Mouse (Mus musculus) brown adipose tissue, adult 24 weeks (tissue): Measurements from ENCODE around the gene Tomm6. TPM values are rescaled to one million over a fixed set of nuclear protein-coding genes. Genes with fewer than 3 reads are reported as not detected.

Experiments used
- H3K27ac ChIP-seq: fragments of 200-500 bp; replicated peaks from 2 replicates; pipeline ENCODE4 v1.5.1; 2012; ENCODE audit warnings: low read depth, mild to moderate bottlenecking, low read length
- H3K4me1 ChIP-seq: fragments of 200-500 bp; 2 replicates; pipeline ENCODE4 v1.6.1; 2012; ENCODE audit warnings: low read length, mixed read lengths; ENCODE audit not compliant: control insufficient read depth, insufficient read depth, insufficient read length
- H3K4me3 ChIP-seq: fragments of 200-500 bp; 2 replicates; pipeline ENCODE4 v1.5.1; 2012; ENCODE audit warnings: low read depth, mild to moderate bottlenecking, low read length, moderate library complexity; ENCODE audit not compliant: insufficient read depth
- polyA plus RNA-seq: library from polyadenylated mRNA; stranded (reverse); fragments of >200 nt; gene quantifications from 2 replicates; pipeline ENCODE4 v1.2.4, GENCODE M21; 2012; ENCODE audit not compliant: missing spikeins, insufficient read depth, insufficient read length

Gene Tomm6
- 306 and 307 TPM in 2 replicates for polyA plus RNA-seq

DNA sequence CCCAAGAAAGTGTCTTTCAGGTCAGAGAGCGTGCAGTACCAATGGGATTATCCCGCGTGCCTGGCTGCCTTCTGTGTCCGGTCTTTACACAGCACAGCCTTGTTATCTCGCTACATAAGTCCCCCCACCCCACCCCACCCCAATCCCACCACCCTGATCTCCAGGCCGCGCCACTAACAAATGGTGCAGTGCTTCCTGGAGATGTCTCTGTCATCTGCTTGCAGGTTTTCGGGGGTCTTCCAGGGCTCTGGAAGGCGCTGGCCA, at the start of gene Tomm6:
Gene Tomm6, minus strand, starts transcription at position 43 of the 264 bp plus-strand sequence.
- H3K4me1 ChIP-seq: peaks cover 2% of the 10 kb centered on the region; the same call in 1 of the 2 replicates
- peak within 1 kb of the TSS; percentile 66 for H3K4me3 ChIP-seq
- peak within 1 kb of the TSS; percentile 73 for H3K27ac ChIP-seq

DNA sequence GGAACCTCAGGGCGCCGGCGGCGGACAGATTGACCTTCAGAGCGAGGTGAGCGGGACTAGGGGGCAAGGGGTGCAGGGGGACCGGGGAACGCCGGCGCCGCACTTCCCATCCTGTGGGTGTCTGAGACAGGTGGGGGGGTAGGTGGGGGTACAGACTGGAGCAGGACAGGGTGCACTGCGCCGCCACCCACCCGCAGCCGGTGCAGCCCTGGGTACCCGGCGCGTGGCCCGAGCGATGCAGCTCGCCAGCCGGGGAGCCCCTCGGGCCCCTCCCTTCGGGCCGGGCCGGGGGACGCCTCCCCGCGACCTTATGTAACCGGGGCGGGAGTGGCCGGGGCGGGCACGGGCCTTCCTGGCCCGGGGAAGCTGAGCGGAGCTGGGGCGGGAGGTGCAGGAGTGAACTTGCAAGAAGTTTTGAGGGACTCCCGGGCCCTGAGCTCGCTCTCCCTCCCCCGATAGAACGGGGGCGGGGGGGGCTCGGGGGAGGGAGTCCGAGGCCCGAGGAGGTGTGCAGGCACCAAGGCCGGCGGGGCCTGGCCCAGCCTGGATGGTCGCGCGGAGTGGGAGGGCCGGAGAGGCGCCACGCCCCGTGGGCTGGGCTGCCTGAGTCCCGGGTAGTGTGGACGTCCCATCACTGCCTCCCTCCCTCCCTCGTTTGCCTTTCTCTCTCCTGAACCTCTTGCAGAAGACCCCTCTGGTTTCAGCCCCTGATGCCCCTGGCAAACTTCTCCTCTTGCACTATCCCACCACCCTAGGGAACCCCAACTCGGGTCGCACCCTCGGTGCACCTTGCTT, 49.3 kb upstream of the Tomm6 start:
- peak overlapping the region; percentile 88 for H3K27ac ChIP-seq
- H3K4me3 ChIP-seq: peak overlapping the region; percentile 85
- H3K4me1 ChIP-seq: peaks cover 20% of the 10 kb centered on the region

DNA sequence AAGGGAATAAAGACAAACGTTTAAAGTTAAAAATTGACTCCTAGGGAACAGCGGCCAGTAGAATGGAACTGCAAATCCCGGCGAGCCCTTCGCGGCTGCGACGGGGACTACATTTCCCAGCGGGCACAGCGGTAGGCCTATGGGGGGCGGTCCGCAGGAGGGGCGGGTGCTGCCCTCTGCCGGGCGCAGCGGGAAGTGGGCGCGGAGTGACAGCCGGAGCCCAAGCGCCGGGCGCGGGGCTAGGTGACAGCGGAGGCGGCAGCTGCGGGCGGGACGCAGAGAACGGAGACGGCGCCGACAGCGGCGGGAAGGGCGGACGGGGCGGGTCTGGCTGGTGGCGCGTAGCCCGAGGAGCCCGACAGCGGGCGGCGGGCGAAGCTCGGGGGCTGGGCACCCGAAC, 48.7 kb upstream of the Tomm6 start, which contains the start of gene Tfeb:
Gene Tfeb, plus strand, starts transcription at position 175 of the 400 bp plus-strand sequence.
- Histone ChIP-seq H3K4me1 (peaks cover 20% of the 10 kb centered on the region), H3K4me3 (peak within 1 kb of the TSS; percentile 85), H3K27ac (peak within 1 kb of the TSS; percentile 88)

DNA sequence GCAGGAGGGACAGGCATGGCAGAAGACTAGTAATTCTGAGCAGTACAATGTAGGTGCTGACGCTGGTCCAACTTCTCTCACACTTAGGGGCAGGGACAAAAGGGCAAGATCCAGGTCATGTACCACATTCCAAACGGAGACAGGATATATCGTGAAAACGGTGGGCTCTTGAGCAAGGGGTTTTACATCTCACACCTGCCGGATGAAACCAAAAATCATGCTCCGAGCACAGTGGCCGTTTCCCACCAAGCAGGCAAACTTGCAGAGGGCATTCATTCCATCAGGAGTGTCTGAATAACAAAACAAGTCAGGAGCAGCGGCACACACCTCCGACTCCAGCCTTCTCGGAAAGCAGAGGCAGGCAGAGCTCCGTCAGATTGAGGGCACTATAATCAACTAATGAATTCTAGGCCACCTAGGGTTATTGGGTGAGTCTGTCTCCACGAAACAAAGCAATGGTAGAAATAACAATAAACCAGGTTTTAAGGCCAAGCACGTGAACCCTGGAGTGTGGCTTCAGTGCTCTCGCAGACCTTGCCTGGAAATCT, 47.4 kb upstream of the Tomm6 start:
- Histone ChIP-seq H3K4me3 (no peak overlapping the region), H3K27ac (no peak overlapping the region), H3K4me1 (peaks cover 13% of the 10 kb centered on the region)

DNA sequence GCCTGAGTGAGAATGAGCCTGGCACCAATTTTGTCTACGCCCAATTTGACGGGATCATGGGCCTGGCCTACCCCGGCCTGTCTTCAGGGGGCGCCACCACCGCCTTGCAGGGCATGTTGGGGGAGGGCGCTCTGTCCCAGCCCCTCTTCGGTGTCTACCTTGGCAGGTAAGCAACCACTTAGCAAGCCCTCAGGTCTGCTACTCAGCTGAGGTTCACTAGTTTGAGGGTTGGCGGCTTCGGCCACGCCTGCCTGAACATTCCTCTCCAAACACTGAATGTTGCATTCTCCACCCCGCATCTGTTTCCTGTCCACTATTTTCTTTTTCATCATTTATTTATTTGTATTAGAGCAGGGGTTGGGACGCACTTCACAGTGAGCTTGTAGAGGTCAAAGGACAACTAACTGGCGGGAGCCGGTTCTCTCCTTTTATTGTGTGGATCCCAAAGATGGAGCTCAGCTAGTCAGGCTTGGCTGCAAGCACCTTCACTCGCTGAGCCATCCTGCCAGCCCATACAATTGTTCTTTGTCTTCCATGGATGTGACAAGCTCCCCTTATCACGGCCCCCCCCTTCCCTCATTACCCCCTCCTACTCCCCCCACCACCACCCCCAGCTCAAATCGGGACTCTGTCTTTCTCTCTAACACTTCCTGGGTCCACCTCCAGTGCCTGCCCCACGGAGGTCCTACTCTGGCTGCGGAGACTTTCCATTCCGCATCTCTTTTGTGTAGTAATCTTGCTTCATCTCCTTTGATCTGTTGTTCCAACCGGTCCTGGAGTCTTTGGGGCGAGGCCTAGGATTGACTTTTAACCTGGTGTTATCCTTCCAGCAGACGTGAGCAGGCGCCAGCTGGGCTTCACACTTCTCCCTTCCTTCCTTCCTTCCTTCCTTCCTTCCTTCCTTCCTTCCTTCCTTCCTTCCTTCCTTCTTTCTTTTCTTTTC, 42.7 kb upstream of the Tomm6 start:
- Histone ChIP-seq H3K4me3 (no peak overlapping the region), H3K27ac (no peak overlapping the region), H3K4me1 (no peaks in the 10 kb centered on the region)

DNA sequence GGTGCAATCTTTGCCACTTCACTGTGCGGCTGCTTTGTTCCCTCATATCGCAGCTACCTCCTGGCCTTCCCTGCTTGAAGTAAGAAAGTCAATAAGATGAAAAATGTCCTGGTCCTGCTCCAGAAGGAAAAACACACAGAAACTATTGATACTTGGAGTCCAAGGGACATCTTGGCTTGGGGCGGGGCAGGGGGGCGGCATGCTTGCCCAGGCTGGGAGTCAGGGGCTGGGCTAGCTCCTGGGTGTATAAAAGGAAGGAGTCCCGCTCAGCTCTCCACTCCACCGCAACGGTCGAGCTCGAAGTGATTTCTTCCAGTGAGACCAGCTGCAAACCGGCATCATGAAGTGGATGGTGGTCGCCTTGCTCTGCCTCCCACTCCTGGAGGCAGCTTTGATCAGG, 38.4 kb upstream of the Tomm6 start, which contains the start of gene Pgc:
Gene Pgc, plus strand, starts transcription at position 277 of the 400 bp plus-strand sequence.
- no peak within 1 kb of the TSS for H3K4me3 ChIP-seq
- no peaks in the 10 kb centered on the region for H3K4me1 ChIP-seq
- H3K27ac ChIP-seq: no peak within 1 kb of the TSS

DNA sequence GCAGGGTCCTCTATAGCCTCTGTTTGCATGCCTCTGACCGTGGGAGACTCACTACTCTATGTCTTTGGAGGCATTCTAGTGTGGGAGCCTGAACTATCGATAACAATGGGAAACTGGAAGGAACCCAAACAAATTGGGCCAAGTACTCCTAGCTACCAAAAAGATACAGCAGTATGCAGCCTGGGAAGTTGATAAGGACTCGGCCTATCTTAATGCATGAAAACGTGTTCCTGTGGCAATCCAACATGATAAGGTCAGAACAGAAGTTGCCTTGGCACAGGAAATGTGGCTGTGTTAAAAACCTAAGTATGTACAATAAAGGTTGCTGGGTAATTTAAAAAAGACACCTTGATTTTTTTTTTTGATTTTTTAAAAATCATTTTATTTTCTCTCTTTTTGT, 33.0 kb upstream of the Tomm6 start:
- Histone ChIP-seq H3K4me3 (no peak overlapping the region), H3K27ac (no peak overlapping the region), H3K4me1 (no peaks in the 10 kb centered on the region)

DNA sequence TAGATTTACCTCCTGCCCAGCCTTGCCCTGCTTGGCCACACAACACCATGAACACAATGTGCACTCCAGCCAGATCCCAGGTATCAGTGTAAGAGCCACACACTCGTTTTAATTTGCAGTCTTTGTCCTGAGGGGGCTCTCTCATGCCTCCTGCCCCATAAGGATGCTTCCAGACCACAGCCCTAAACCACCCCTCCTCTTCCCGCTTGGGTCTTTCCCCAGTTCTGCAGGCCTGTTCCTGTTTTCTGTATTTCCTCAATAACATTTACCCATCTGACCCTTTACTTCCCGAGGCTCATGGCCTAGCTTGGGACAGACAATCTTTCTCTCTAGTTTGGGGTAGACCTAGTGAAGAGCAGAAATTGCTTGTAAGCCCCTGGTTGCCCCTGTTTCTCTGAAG, 26.9 kb upstream of the Tomm6 start:
- Histone ChIP-seq H3K4me1 (no peaks in the 10 kb centered on the region), H3K4me3 (no peak overlapping the region), H3K27ac (no peak overlapping the region)

DNA sequence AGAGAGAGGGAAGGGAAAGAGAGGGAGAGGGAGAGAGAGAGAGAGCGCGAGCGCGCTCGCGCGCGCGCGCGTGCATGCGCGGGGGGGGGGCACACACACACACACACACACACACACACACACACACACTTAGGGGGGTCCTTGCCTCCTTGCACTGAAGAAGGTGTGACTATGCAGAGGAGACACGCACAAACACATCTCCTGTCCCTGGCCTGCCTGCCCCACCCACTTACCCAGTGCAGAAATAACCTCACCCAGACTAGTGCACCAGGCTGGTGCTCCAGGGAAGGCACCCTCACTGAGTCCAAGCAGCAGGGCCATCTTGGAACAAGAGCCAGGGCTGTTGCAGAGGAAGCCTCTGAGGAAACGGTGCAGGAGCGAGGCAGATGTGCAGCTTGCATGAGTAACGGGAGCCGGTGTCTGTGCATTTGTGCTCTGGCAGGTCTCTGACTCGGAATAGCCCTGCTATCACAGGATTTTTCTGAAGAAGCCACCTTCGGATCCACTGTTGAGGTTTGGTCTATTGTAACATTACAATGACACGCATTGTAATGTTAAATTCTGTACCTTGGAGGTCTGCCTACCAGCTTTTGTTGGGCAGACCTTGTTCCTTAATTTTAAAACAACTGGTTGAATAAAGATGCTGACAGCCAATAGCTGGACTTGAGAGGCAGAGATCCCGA, 24.8 kb upstream of the Tomm6 start:
- Histone ChIP-seq H3K27ac (no peak overlapping the region), H3K4me3 (no peak overlapping the region), H3K4me1 (no peaks in the 10 kb centered on the region)

DNA sequence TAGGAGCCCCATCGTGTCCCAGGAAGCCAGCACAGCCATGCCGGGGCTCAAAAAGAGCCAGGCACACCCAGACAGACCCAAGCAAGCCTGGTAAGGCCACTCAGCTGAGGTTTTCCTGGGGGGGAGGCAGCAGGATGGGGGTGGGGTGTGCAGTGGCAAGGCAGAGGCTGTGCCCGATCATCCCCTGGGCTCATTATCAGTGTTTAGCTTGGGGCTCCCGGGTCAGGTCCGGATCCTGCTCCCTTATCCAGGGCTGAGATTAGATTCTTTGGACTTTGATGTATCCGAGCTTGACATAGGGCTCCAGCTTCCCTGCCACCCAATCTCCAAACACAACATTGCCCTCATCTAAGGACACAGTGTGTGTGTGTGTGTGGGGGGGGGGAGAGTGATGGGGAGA, 23.7 kb upstream of the Tomm6 start:
- Histone ChIP-seq H3K4me1 (no peaks in the 10 kb centered on the region), H3K27ac (no peak overlapping the region), H3K4me3 (no peak overlapping the region)

DNA sequence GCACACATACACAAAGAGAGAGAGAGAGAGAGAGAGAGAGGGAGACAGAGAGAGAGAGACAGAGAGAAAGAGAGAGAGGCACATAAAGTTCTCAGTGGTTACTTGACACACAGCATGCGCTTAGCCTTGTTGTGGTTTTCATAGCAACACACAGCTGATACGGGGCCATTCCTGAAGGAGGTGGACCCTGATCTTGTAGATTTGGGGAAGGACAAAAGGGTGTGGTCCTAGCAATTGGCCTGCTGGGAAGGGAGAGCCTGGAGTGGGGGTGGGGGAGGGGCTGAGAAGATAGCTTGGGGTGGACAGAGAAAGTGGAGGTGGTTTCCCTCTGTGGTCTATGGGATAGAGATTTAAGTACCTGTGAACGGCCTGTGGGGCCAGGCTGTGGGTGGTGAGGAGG, 21.9 kb upstream of the Tomm6 start:
- Histone ChIP-seq H3K4me1 (no peaks in the 10 kb centered on the region), H3K27ac (no peak overlapping the region), H3K4me3 (no peak overlapping the region)

DNA sequence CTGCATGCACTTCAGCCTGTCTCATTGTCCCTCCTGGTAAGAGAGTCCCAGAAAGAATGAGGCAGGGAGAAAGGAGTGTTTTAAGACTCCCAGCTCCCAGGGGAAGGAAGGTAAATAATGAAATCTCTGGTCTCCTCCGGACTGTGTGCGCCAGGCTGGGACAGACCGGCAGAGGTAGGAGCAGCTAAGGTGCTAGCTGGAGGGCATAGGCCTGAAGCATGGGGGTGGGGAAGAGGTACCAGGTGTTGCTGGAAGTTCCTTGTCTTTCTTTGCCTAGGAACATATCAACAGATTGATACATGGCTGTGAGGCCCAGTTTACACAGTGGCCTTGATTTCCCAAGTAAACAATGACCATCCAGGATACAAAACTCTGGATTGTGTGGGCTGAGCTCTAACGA, 20.8 kb upstream of the Tomm6 start:
- Histone ChIP-seq H3K4me1 (no peaks in the 10 kb centered on the region), H3K27ac (no peak overlapping the region), H3K4me3 (no peak overlapping the region)

DNA sequence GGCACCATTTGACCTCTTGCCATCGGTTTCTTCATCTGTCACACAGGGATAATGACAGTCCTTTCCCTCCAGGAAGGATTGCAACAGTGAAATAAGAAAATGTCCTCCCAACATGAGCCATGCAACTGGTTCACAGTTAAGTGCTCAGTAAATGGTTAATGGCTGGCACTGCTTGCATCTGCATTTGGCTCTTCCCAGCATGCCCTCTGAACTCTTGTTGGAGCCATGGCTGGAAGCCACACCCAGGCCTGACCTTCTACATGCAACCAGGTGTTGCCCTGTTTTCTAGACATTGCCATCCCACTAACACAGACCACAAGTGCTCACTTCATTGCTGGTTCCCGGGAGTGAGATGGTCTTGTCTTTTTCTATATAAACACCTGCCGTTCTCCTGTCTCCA, 19.8 kb upstream of the Tomm6 start:
- Histone ChIP-seq H3K27ac (no peak overlapping the region), H3K4me1 (no peaks in the 10 kb centered on the region), H3K4me3 (no peak overlapping the region)

DNA sequence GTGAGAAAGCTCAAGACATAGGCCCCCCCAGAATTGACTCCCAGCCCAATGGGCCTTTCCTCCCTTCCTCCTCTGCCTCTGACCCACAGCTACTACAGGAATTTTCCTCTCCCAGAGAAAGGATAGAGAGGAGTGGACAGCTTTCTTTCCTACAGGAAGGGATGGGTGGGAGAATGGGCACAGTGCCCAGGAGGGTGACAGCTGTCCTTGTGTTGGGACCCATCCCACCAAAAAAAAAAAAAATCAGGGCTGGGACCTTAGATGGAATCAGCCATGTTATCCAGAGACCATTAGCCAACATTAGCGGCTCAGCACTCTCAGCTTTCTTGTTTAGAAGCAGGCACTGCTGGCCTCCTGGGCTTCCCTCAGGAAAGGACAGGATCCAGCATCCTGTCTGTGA, 18.0 kb upstream of the Tomm6 start:
- Histone ChIP-seq H3K4me3 (no peak overlapping the region), H3K4me1 (no peaks in the 10 kb centered on the region), H3K27ac (no peak overlapping the region)

DNA sequence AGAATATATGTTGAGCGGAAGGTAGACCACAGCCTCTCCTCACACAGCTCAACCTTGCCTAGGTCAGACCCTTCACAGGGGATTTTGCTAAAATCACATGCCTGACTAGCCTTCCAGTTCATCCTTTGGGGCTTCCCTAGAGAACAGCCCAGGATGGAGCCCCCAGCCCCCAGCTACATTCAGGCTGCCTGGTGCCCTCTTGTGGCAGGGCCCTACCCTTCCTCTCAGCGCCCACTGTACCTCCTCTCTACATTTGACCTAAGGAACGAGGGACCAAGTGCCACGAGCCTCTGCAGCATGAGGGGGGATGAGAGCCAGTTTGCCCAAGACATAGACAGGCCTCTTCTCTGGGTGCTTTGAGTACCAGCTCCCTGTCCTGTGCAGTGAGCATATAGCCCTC, 16.5 kb upstream of the Tomm6 start:
- Histone ChIP-seq H3K27ac (no peak overlapping the region), H3K4me3 (no peak overlapping the region), H3K4me1 (no peaks in the 10 kb centered on the region)
